Mouse (Mus musculus) left cerebral cortex, postnatal 14 days (tissue): ENCODE results near the gene Phactr2. TPM values are rescaled to one million over a fixed set of nuclear protein-coding genes. Genes with fewer than 3 reads are reported as not detected.

ENCODE experiments used
- DNase-seq, 2 experiments: peaks; one replicate each; pipeline ENCODE4 v3.0.0; 2021 to 2022; ENCODE audit warnings: low spot score in 2 of 2, mixed read lengths in 1 of 2
- intact Hi-C: fragments of 180-260 bp; cut with DNase I; formaldehyde crosslinking; loops from one replicate; pipeline ENCODE4 v1.15.1; 2025
- total RNA-seq, 2 experiments: library from RNA; stranded (reverse); gene quantifications; 2 replicates each; pipeline ENCODE4 v1.2.3; 2021

Phactr2 gene
- total RNA-seq, 2 experiments from 2014 or later, result 15.9 to 18.8 TPM

DNA sequence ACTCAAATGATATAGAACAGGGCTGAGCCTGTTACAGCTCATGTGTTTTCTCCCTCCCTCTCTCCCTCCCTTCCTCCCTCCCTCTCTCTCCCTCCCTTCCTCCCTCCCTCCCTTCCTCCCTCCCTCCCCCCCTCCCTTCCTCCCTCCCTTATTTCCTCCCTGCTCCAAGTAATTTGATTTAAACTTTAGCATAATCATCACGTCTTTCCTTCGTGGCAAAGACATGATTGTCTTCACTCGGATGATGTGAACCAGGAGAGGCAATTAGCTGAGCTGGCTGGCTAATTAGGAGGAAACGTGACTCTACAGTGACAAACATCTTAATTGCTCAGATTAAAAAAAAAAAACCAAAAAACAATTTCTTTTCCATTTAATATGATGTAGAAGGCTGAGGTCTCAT lies 55.0 kb downstream of the Phactr2 start:
- intact Hi-C loops, result no loop called here
- DNase-seq, result no peak

DNA sequence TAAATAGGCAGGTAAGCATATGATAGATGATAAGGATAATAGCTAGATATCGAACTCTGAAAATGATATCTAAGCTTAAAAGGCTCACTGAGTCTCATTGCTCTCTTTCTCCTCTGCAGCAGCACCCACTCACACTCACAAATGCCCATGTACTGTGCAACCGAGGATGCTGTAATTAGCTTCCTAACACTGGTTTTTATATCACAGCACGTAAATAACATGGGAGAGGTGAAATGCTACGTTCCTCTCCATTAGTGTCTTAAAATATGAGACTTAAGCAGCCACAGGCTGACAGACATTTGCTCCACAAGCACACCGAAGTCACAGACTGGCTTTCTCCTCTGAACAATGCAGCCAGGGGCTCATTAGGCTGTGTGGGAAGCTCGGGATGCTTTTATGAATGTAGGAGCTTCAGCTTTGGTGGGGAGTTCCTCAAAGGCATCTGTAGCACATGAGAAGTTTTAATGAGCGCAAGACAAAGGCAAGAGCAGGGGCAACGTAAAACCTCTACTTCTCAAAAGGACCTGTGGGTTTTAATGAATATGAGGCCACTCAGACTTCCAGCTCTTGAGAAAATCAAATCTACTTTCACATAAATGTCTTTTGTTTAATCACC lies 58.6 kb downstream of the Phactr2 start:
- intact Hi-C loops, result no loop called here
- no peak for DNase-seq

DNA sequence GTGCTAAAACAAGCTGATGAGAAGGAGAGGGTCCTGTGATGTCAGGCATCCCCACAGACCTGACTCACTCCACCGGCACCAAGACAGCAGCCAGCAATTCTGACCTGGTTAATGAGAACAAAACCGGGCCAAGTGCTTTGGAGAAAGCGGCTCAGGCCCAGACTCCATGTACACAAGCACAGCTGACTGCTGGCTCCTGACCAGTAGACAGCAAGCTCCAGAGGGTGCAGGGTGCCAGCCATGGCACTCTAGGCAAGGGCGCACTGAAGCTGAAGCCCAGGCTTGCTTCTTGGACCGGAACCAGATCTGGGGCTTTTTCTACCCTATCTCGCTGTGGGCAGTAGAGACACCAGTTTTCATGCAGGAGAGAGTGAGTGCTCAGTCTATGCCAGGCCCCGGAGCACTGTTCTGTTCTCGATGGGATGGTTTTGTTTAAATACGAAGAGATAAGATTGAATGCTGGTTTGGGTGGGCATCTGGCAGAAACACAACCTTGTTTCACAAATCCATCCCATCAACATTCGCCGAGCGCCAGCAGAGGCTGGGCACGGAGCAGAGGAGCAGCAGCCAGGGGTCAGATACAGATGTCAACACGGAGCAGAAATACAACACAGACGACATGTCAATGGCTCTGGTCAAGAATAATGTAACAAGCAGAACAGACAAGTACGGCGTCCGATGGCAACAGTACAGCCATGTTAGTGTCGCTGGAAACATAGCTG lies 61.8 kb downstream of the Phactr2 start:
- intact Hi-C loops, result no loop called here
- DNase-seq, result peak in 1 of 2 experiments; percentile 11

DNA sequence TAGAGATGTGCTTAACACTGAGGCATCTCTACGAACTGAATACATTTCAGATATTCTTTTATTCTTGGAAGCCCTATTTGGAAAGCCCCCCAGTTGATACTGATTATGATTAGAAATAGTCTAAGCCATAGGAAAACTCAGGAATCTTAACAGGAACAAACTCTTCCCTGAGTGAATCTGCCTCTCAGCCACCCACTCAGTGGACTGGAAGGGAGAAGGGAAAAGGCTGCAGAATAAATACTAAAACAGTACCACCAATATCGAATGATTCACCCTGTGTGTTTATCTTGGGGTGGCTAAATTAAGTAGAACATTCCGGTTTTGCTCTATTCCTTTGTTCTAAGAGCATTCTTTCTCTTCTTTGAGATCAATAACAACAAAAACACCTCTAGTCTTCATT lies 63.2 kb downstream of the Phactr2 start:
- intact Hi-C loops, result no loop called here
- DNase-seq, result no peak

DNA sequence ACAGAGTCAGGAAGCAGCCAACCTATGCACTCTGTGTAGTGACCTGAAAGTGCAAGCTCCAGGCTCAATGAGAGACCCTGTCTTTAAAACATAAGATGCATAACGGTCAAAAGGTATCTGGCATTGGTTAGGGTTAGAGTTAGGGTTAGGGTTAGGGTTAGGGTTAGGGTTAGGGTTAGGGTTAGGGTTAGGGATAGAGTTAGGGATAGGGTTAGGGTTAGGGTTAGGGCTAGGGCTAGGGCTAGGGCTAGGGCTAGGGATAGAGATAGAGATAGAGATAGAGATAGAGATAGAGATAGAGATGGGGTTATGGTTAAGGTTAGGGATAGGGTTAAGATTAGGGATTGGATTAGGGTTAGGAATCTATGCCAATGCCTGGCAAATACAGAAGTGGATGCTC lies 72.2 kb downstream of the Phactr2 start:
- no peak for DNase-seq
- intact Hi-C loops, result no loop called here

DNA sequence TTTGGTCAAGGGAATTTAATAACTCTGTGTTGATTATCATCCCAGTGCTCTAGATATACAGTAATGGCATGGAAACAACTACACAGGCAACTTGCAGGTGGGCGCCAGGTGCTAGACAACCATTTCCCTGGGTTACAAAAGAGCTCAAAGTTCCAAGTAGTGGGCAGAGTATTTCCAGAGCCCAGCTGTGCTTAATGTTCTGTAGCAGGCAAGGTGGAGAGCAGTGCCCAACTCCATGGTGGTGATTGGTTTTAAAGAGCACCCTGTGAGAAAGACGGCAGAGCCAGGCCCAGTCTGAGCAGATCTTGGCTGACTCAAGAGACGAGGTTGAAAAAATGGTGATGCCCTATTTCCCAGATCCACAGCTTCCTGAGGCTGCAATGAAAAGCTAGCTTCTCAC lies 78.5 kb downstream of the Phactr2 start:
- DNase-seq, result no peak
- intact Hi-C loops, result no loop called here

DNA sequence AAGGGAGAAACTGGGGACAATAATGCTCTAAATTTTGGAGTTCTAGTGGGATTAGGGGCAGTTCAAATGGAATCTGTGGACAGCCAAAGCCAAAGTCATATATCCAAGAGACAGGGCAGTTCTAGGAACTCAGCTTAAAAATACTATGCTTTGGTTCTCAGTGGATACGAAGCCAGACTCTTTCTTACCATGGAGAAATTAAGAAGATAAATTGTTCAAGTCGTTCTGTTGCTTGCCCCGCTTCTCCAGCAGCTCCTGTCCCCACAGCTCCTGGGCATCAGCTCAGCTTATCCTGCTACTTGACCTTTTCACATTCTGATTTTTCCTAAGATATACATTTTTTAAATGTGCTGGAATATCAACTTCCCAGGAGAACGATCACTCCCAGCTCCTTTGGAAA lies 80.2 kb downstream of the Phactr2 start:
- DNase-seq, result no peak
- intact Hi-C loops, result no loop called here

DNA sequence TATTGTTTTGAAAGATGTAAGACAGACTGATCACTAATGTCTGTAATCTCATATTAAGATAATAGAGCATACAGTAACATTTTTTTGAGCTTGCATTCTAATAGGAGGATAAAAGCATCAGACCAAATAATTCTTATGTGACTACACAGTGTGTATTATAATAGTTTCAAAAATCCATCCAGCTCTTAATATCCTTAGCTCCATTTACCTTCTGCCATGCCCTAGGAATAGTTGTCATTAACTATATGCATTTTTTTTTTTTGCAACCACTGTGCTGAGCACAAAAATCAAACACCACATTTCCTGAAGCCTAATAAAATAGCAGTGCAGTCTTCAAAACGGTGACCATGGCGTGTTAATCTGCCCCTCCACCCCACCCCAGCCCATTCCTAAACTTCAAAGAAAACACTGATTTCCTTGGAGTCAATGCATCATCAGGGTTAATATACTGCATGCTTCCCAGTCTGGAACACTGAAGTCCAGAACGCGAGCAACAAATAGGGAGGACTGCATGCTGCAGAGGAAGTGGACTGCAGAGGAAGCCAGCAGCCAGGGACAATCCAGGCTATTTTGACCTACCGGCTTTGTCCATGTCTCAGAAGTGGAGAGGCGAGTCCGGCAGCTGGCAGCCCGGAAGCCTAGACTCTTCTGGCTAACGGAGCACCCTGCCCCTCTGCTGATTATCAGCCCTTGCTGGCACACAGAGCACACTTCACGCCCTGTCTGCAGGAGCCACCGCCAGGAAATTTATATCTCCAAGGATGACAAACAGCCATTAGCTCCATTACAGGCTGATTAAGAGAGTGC lies 85.9 kb downstream of the Phactr2 start:
- peak in 1 of 2 experiments; percentile 8 for DNase-seq
- intact Hi-C loops, result no loop called here

DNA sequence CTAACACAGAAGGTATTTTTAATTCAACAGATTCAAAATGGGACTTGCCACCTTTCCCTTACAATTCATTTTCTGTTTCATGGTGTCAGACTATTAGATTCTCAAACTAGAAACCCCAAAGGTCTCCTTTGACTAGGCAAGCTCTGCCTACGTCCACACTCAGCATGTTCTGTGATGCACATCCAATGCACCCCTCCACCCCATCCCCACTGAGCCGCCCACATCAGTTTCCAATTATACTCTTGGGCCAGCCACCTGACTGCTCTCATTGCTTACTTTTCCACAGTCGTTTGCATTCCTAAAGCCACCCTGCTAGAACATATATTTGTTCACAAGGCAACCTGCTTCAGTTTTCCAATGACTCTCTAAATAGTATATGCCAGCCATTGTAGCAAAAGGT lies 89.3 kb downstream of the Phactr2 start:
- DNase-seq, result no peak
- intact Hi-C loops, result no loop called here

DNA sequence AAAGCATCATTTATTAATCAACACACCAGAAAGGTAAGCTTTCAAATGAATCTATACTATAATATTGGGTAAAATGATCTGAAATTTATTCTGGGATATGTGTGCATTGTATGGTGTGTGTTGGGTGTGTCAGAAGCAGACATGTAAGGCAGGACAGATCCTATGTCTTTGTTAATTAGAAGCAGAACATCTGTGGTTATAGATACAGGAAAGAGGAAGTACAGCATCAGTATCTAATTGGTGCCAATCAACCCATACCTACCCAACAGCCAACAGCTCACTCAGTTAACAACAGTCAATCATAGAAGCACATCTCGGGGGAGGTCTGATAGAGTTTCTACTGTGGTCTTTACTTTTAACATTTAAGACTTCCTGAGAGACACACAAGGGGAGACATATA lies 96.3 kb downstream of the Phactr2 start:
- intact Hi-C loops, result no loop called here
- DNase-seq, result no peak

DNA sequence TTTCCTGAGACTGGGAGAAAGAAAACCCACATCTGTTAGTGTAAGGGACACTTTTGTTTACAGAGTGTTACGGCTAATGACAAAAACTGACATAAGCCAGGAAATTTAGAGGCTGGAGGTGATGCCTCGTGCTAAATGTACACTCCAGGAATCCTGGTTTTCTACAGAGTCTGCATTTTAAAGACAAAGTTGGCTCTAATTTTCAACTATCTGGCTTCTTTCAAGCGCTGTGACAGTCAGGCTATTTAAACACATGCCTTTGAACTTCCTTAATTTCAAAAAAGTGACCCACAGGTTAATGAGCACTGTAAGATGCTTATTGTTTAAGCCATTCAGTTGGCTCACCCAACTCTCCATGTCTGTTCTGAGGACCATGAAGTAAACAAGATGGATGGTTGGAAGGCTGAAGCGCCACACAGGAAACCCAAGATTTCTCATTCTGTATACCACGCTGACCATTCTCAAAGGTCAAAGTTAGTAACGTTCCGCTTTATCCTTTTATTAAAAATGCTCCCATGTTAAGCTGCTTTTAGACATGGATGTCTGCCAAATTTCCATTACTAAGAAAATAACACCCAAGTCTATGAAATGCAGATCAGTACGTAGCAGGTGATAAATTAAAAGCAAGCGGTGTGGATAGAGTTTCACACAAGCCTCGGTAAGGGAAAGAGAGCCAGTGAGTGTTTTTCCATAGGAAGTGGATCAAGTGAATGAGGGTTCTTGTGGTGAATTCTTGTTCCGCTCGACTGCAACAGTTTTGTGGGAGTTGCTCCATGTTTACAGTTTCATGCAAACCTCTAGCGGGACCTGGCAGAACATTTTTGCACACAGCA lies 97.6 kb downstream of the Phactr2 start:
- DNase-seq, result no peak

DNA sequence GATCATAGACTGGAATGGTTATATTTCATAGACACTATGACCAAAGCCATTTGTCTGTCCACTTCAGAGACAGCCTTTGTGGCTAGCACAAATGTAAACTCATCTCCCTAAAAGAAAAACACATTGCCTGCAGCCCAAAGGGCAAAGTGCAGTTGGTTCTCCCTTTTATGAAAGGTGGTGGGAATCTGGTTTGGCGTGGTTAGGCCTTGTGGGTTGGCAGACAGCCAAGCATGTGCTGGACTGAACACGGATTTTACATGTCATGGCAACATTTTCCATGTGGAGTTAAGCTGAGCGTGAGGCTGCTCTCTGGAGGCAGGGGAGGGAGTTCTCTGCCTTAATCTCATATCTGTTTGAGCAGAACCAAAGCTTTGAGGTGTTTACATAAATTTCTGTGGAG lies 98.4 kb downstream of the Phactr2 start:
- DNase-seq, result no peak
- intact Hi-C loops, result no loop called here

More for the DNA sequence above, 97.6 kb downstream of the Phactr2 start:
- intact Hi-C loops, result no loop called here

DNA sequence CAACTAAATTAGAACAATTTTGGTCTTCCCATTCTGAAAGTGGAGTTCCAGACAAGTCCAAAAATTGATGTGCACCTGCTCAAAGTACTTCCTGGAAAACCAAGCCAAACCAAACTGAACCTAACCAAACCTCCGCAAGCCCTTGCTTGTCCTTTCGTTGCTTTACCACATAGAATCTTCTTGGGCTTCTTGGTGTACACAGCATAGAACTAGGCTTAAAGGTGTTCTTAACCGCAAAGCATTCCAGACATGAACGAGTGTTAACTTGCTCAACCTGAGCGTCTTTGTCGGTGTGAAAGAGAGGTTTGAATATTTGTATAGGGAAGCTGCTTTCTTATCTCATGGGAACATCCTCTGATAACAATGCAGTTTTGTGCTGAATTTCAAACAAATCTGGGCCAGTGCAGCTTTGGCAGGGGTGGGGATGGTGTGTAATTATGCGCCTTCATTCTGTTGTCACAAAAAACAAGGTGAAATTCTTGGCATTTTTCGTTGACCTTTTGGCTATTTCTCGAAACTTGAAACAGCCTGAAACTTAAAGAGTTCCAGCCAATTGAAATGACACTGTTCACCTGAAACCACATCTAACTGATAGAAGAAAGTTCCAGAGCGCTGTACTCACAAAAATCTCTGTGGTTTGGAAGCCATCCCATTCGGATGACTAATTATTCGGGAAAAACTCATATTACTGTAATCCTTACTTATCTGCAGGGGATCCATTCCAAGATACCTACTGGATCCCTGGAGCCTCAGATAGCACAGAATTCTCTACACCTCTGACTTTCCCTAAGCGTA lies 104.4 kb downstream of the Phactr2 start:
- DNase-seq, result no peak
- intact Hi-C loops, result no loop called here

DNA sequence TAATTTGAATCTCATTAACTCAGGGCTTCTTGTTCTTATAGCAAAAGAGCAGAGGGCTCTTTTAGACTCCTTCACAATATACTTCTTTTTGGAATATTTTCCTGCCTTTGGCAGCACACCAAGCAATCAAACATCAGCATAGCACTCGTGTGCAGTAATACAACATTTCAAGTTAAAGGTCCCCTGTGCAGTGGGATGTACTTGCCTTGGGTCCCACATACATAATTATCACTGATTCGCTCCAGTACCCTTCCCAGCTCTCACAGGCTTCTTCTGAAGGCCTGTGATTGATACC lies 110.0 kb downstream of the Phactr2 start:
- no peak for DNase-seq
- intact Hi-C loops, result no loop called here

DNA sequence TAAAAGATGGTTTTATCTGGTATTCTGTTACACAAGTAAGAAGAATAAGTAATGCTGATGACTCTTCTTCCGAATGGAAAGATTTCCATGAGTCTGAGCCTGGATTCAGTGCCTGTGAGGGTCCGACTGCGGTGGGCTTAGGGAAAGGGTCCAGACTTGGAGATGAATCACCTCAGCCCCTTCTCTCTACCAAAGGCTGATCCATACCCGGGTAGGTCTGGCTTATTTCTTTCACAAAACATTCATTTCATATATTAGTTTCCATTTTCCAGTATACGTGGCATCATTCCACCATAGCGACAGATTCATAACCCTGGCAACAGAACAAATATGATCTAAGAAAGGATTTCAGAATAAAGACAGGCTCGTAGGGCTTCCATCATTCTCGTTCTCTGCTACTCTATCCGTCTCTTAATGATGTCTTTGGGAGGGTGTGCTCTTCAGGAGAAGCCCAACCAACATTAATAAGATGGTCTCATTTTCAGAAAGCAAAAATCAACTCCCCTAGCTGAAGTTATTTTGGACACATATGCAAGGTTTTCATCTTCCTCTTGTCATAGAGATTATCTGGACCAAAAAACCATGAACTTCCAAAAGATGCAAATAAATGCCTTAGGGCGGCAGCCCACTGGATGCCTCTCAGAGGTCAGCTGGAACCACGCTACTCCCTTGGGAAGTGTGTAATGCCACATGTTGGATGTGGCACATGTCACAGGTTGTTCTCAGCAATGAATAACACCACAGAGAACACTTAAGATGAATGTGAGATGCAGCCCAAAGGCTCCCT lies 110.5 kb downstream of the Phactr2 start:
- DNase-seq, result no peak
- intact Hi-C loops, result no loop called here

DNA sequence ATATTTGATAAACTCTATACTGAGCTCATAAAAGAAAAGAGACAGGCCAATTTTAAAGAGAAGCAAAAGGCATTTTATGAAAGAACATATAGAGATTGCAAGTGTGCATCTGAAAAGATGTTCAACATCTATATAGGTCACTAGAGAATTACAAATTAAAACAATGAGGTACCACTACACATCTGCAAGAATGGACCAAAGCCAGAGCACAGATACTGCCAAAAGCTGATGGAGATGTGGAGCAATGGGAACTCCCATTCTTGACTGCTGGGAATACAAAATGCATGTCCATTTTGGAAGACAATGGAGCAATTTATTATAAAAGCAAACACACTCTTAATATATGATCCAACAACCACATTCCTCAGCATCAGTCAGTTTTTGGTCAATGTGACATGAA lies 113.3 kb downstream of the Phactr2 start:
- intact Hi-C loops, result no loop called here
- DNase-seq, result no peak

DNA sequence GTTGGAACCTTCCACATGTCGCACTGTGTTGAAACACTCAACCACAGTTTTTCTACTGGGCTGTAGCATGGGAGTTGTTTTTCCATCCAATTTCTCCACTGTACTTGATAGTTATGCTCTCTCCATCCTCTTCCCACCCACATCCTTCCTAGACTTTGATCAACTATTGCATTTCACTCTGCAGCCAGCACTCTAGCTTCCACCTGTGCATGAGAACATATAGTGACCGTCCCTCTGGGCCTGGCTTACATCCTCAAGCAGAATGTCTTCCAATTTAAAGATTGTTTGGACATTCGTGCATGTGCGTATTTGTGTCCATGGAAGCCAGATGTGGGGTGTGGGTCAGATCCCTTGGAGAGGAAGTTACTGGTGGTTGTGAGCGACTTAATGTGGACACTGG lies 114.4 kb downstream of the Phactr2 start:
- DNase-seq, result no peak
- intact Hi-C loops, result no loop called here

DNA sequence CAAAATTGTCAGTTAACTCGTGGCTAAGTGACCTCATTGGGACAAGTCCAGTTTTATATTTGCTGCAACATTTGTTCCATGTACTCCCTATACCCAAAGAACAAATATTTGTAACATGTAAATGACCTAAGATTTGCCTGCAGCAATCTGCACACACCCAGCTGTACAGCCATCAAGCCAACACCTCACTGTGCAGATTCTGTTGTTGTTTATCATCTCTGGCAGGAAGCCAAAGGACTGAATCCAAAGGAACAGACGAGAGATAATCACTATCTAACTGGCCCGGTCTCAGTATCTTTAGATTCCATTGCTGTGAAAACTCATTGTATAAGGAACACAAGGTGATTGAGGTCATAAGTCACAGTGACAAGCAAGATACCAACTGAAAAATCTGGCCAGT lies 115.5 kb downstream of the Phactr2 start:
- intact Hi-C loops, result no loop called here
- DNase-seq, result no peak
